Mouse (Mus musculus) liver, embryonic 12.5 days (tissue): ENCODE measurements around the gene Decr2. TPM values are rescaled to one million over a fixed set of nuclear protein-coding genes. Genes with fewer than 3 reads are reported as not detected.

ENCODE experiments used
- polyA plus RNA-seq: library from polyadenylated mRNA; unstranded; fragments of >200 nt; fragmentation: Nextera tagmentation; extraction: Ambion mirVana; gene quantifications from 2 replicates; pipeline ENCODE4 v1.2.1, GENCODE M21; 2016

Decr2 gene
- polyA plus RNA-seq, 1 experiment from 2014 or later = 12.0 TPM

Other genes starting within 250 kb of the Decr2 start
- 0.43 and 0.64 TPM in 2 replicates for gene Gm20683, start 248.6 kb downstream of the Decr2 start, polyA plus RNA-seq
- 15.8 and 17.4 TPM in 2 replicates for gene Rhot2, start 245.5 kb downstream of the Decr2 start, polyA plus RNA-seq
- gene Wdr90, start 228.8 kb downstream of the Decr2 start, polyA plus RNA-seq = 19.5 and 19.6 TPM in 2 replicates
- 68.0 and 70.3 TPM in 2 replicates for gene Mcrip2, start 221.6 kb downstream of the Decr2 start, polyA plus RNA-seq
- gene Mettl26, start 215.3 kb downstream of the Decr2 start, polyA plus RNA-seq = 52.3 and 53.5 TPM in 2 replicates
- gene Wfikkn1, start 209.5 kb downstream of the Decr2 start, polyA plus RNA-seq = 0.83 and 0.91 TPM in 2 replicates
- 9.9 and 11.8 TPM in 2 replicates for gene Rab40c, start 170.6 kb downstream of the Decr2 start, polyA plus RNA-seq
- 161 and 171 TPM in 2 replicates for gene Pigq, start 145.4 kb downstream of the Decr2 start, polyA plus RNA-seq
- 5.0 and 7.3 TPM in 2 replicates for gene Nhlrc4, start 145.4 kb downstream of the Decr2 start, polyA plus RNA-seq
- 0.36 and 0.49 TPM in 2 replicates for gene A930017K11Rik, start 137.8 kb downstream of the Decr2 start, polyA plus RNA-seq
- gene Capn15, start 104.5 kb downstream of the Decr2 start, polyA plus RNA-seq = 20.4 and 21.3 TPM in 2 replicates
- gene Rab11fip3, start 20.8 kb downstream of the Decr2 start, polyA plus RNA-seq = 4.2 and 4.3 TPM in 2 replicates
- gene Nme4, start 5.3 kb upstream of the Decr2 start, polyA plus RNA-seq = 65.9 and 68.3 TPM in 2 replicates
- 1.9 and 2.2 TPM in 2 replicates for gene Tmem8, start 23.0 kb upstream of the Decr2 start, polyA plus RNA-seq
- gene Mrpl28, start 33.2 kb upstream of the Decr2 start, polyA plus RNA-seq = 162 and 174 TPM in 2 replicates
- gene Axin1, start 48.4 kb upstream of the Decr2 start, polyA plus RNA-seq = 15.2 and 16.4 TPM in 2 replicates
- 96.4 and 96.5 TPM in 2 replicates for gene Pdia2, start 108.8 kb upstream of the Decr2 start, polyA plus RNA-seq
- gene Rgs11, start 112.6 kb upstream of the Decr2 start, polyA plus RNA-seq = 0.99 and 1.0 TPM in 2 replicates
- 36.1 and 36.9 TPM in 2 replicates for gene Arhgdig, start 117.4 kb upstream of the Decr2 start, polyA plus RNA-seq
- gene Fam234a, start 153.9 kb upstream of the Decr2 start, polyA plus RNA-seq = 12.1 and 13.1 TPM in 2 replicates
- 59.4 and 62.6 TPM in 2 replicates for gene Luc7l, start 162.6 kb upstream of the Decr2 start, polyA plus RNA-seq